Mouse (Mus musculus) kidney, adult 8-10 months (tissue): Measurements from ENCODE around the gene Hspa1a.
A peak's percentile ranks its signal among the peaks of the same experiment; 100 is the strongest.
"Not testable (repeated sequence)": the region's sequence is repeated elsewhere in the genome, so short reads cannot be mapped to it uniquely, and the experiment has no call there.

ENCODE experiments used
- DNase-seq, 2 experiments: peaks; one replicate each; pipeline ENCODE4 v3.0.0; 2022

Hspa1a gene

DNA sequence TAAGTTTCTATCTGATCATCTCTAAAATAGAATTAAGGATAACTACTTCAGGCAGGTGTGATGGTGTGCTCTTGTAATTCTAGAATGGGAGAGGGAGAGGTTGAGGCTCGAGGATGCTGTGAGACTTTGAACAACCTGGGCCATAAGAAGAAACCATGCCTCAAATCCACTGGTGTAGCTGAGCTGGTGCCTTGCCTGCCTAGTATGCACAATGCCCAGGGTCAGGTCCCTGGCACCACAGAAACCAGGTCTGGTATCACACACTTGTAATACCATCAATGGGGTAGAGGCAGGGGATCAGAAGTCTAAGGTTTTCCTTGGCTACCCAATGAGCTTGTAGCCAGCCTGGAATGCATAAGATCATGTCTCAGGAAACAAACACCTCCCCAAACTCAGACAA, 9.1 kb downstream of the Hspa1a start:
- no peak for DNase-seq

DNA sequence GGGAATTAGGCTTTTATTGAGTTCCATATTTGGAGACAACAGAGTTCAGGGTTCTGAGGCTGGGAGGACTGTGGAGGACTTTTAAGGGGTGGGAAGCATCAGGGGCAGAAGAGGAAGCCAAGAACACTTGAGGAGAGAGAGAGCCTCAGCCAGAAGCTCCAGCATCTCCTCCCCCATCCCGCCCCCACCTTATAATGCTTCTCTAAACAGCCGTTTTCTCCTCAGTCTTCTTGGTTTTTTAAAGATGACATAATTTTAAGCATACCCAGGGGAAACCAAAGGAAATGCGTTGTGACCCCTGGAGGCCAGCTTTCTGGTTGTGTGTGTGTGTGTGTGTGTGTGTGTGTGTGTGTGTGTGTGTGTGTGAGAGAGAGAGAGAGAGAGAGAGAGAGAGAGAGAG, 9.8 kb downstream of the Hspa1a start:
- no peak for DNase-seq

- no peak for DNase-seq
Observed at GRCm38 (mm10) chr17:34960702-34961493, 11.1 kb downstream of the Hspa1a start.

- DNase-seq, result peak; percentile 65 to 74
Observed at GRCm38 (mm10) chr17:34959881-34960515, 12.0 kb downstream of the Hspa1a start.

DNA sequence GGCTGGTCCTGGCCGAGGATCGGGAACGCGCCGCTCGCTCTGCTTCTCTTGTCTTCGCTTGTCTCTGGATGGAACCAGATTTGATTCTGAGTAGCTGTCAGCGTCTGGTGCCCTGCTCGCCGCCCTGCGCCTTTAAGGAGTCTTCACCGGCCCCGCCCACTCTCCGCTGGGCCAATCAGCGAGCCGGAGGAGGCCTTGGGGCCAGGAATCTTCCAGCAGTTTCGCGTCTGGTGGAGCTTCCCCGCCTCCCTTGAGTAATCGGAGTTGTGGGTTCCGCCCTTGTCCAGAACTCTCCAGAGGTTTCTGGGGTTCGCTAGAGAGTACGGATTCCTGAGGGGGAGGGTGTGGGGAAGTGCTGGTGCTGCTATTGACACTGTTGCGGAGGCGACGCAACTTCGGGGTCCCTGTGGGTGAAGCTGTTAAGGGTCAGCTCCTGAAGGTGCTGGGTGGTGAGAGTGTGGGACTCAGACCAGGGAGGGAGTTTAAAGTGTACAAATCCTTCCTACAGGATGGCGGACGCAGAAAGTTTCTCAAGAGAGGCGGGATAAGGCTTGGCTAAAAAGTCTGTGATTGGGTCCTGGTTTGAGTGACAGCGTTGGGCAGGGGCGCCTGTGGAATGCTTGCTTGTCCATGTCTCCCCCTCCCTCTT, 12.7 kb downstream of the Hspa1a start, which contains the start of gene Hspa1b:
Hspa1b (minus strand) TSS at position 109 of the 649 bp plus-strand sequence.
- DNase-seq, result peak; percentile 88 to 92

GRCm38 (mm10) chr17:34958734-34959129, 13.2 kb downstream of the Hspa1a start:
- DNase-seq, result not testable (repeated sequence)

DNA sequence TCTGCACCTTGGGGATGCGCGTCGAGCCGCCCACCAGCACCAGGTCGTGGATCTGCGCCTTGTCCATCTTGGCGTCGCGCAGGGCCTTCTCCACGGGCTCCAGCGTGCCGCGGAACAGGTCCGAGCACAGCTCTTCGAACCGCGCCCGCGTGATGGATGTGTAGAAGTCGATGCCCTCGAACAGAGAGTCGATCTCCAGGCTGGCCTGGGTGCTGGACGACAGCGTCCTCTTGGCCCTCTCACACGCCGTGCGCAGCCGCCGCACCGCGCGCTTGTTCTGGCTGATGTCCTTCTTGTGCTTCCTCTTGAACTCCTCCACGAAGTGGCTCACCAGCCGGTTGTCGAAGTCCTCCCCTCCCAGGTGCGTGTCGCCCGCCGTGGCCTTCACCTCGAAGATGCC, 14.0 kb downstream of the Hspa1a start:
- not testable (repeated sequence) for DNase-seq

DNA sequence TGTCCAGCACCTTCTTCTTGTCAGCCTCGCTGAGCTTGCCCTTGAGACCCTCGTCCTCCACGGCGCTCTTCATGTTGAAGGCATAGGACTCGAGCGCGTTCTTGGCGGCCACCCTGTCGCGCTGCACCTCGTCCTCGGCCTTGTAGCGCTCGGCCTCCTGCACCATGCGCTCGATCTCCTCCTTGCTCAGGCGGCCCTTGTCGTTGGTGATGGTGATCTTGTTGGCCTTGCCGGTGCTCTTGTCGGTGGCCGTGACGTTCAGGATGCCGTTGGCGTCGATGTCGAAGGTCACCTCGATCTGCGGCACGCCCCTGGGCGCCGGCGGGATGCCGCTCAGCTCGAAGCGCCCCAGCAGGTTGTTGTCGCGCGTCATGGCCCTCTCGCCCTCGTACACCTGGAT, 14.7 kb downstream of the Hspa1a start:
- DNase-seq, result not testable (repeated sequence)

DNA sequence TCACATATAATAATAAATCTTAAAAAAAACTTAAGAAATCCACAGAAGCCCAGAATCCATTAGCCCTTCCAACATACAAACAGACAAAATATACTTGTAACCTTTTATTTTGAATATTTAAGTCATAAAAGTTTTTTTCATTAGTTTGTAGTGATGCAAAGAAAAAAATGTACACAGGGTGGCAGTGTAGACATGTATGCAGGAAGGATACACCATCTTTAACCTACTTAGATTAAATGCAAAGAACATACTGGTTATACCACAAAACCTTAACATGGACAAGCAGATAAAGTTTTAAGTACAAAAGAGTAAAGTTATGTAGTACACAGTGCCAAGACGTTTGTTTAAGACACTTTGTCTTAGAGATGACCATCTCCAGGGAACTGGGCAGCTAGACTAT, 15.6 kb downstream of the Hspa1a start:
- no peak for DNase-seq

- no peak for DNase-seq
Observed at GRCm38 (mm10) chr17:34955884-34956283, 16.1 kb downstream of the Hspa1a start.

DNA sequence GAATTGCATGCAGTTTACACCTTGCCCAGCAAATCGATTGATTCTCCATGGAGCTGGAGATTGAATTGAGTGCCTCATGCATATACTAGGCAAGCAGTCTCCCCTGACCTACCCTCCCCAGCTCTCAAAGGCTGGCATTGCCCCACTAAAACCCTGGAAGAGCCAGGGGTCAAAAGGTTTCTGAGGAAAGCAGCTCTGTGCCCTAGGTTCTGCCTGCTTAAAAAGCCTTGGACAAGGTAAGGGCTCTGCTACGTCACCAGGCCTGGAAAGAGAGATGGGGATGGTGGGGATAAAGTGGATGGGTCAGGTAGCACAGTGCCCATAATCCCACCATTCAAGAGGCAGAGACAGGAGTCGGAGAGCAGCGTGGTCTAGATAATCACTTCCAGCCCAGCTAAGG, 17.1 kb downstream of the Hspa1a start:
- no peak for DNase-seq

GRCm38 (mm10) chr17:34953904-34954303, 18.1 kb downstream of the Hspa1a start:
- DNase-seq, result peak in 1 of 2 experiments; percentile 67

DNA sequence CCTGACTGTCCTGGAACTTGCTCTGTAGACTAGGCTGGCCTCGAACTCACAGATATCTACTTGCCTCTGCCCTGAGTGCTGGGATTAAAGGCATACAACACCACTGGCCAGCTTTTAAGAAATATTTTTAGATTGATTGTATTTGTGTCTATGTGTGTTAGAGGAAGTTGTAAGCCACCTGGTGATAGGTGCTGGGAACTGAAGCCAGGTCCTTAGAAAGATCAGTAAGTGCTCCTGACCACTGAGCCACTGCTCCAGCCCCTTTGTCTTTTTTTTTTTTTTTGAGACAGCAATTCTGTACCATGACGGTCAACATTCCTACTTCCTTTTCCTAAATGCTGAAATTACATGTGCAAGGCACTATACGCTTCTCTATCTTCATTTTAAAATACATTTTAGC, 18.7 kb downstream of the Hspa1a start:
- no peak for DNase-seq

GRCm38 (mm10) chr17:34952378-34953040, 19.4 kb downstream of the Hspa1a start:
- DNase-seq, result peak; percentile 69 to 74

DNA sequence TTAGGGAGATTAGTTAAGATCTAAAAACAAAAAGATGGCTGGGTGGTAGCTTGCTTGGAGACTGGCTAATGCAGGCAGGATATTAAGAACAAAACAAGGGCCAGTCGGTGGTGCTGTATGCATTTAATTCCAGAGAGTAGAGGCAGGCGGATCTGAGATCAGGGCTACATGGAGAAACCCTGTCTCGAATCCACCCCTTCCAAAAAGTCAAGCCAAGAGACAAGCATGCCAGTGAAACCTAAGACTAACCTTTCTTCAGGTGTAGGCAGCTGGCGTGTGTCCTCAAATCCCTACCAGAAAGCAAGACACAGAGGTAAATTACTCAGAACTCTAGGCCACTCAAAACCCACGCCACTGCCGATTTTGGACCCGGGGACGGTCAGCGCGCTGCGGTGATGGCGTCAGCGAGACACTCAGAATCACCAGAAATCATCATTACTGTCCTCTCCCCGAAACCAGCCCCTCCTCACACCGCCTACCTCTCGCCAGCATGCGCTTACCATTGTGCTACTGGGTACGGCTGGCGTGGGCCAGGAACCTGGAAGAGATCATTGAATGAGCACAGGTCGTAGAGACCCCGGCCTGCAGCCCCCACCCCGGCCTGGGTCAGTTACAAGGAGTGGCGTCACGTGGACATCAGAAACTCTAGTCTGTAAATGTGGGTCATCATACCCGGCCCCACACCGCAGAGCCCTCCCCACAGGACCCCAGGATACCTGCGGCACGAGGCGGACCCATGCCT, 20.1 kb downstream of the Hspa1a start:
- DNase-seq, result no peak

- no peak for DNase-seq
Observed at GRCm38 (mm10) chr17:34950514-34951455, 21.2 kb downstream of the Hspa1a start.

- no peak for DNase-seq
Observed at GRCm38 (mm10) chr17:34949553-34949969, 22.4 kb downstream of the Hspa1a start.

DNA sequence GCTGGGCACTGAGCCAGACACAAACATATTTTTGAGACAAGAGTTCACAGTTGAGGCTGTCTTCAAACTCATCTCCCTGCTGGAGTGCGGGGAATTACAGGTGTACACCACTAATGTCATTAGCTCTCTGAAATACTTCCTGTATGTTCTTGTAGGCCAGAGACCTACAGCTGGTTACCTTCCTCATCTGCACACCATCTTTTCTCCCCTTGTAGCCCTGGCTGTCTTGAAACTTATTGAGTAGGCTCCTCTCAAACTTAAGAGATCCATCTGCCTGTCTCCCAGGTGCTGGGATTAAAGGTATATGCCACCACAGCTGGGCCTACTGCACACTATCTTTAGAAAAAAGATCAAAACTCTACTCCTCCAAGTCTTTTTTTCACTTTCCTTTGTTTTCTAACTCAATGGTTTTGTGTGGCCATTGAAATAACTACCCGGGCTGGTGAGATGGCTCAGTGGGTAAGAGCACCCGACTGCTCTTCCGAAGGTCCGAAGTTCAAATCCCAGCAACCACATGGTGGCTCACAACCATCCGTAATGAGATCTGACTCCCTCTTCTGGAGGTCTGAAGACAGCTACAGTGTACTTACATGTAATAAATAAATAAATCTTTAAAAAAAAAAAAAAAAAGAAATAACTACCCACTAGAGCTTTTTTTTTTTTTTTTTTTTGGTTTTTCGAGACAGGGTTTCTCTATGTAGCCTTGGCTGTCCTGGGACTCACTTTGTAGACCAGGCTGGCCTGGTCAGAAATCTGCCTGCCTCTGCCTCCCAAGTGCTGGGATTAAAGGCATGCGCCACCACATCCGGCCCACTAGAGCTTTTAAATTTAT, 23.0 kb downstream of the Hspa1a start:
- not testable (repeated sequence) for DNase-seq

DNA sequence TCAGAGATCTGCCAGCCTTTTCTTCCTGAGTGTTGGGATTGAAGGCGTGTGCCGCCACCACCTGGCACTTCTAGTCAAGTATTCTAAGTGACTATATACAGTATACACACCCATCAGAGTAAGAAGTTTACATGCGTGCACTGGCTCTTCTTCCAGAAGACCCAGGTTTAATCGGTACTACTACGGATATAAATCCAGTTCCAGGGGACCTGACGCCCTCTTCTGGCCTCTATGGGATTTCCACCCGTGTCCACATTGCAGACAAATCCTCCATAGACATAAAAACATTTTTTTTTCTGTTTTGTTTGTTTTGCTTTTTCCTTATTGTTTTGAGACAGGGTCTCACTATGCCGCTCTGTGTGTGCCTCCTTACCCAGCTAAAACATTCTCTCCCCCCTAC, 24.4 kb downstream of the Hspa1a start:
- peak; percentile 65 to 76 for DNase-seq

DNA sequence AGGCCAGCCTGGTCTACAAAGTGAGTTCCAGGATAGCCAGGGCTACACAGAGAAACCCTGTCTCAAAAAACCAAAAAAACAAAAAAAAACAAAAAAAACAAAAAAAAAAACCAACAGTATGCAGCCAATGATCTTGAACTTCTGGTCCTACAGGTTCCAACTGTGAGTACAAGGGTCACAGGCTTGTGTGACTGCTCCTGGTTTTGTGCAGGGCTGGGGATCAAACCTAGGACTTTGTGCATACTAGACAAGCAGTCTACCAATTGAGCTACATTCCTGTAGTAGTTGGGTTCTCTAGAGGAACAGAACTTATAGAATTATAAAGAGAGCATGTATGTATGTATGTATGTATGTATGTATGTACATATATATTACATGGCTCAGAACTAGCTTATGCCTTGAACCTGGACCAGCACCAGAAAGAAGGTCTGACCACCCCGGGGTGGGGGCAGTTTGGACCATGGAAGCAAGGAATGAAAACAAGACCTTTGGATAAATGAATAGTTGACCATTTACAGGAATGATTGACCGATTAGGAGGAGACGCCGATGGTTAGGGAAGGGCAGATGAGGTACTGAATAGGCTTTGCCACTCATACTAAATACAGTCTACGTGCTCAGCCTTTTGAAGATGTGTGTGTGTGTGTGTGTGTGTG, 25.3 kb downstream of the Hspa1a start:
- peak; percentile 73 to 80 for DNase-seq
